Mouse (Mus musculus): ENCODE measurements around the gene Pdgfa. TPM values are rescaled to one million over a fixed set of nuclear protein-coding genes. Genes with fewer than 3 reads are reported as not detected.

The Pdgfa gene
- polyA plus RNA-seq, 1 experiment: 56.4 TPM

DNA sequence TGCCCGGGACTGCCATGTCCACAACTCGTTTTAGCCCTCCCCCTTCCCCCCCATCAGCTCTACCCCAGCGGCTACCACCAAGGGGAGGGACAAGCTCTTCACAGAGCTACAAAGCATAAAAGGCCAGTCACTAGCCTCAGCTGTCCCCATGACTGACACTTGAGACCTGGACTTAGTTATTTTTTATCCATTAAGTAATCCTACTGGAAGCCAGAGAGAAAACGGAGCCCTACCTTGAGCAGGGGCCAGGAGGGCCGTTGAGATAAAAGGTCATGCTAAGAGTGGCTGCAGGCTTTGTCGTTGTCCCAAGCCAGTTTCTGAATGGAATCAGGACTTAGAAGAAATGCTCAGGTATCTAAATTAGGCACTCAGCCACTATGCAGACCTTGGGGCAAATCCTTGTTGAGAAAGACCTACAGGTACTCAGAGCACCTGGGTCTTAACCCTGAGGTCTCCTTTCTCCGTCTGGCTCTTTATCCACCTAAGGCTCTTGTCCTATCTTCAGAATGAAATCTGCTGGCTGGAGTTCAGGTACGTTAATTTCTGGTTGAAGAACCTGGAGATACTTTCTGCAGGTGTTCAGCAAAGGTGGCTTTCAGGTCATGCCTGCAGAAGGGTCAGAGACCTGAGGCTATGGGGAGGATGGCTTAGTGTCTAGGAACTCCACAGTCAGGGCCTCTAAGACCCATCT is 60.6 kb downstream of the Pdgfa start:
- H3K79me2 ChIP-seq (ENCODE audit: control insufficient read depth, insufficient read depth): no peaks in the 10 kb centered on the region
- no peak overlapping the region for H3ac ChIP-seq (ENCODE audit: control insufficient read depth, insufficient read length, low read depth)
- H3K36me3 ChIP-seq (ENCODE audit: control insufficient read depth, insufficient read depth): no peaks in the 10 kb centered on the region
- no peak for TF ChIP-seq MYOG (IDR thresholded peaks at IDR 0.05; ENCODE audit: control insufficient read depth, extremely low read depth, insufficient read length)
- TF ChIP-seq CEBPB (IDR thresholded peaks at IDR 0.05; ENCODE audit: low read depth): no peak
- TF ChIP-seq MYOD1 (IDR thresholded peaks at IDR 0.05; ENCODE audit: control insufficient read depth, insufficient read length, low read depth): no peak
- no peak overlapping the region for H3K4me3 ChIP-seq (ENCODE audit: insufficient read depth, poor library complexity, severe bottlenecking)
- no peaks in the 10 kb centered on the region for H3K79me3 ChIP-seq (ENCODE audit: low read depth)
- no peaks in the 10 kb centered on the region for H3K27me3 ChIP-seq (ENCODE audit: control insufficient read depth, insufficient read depth, insufficient read length)

DNA sequence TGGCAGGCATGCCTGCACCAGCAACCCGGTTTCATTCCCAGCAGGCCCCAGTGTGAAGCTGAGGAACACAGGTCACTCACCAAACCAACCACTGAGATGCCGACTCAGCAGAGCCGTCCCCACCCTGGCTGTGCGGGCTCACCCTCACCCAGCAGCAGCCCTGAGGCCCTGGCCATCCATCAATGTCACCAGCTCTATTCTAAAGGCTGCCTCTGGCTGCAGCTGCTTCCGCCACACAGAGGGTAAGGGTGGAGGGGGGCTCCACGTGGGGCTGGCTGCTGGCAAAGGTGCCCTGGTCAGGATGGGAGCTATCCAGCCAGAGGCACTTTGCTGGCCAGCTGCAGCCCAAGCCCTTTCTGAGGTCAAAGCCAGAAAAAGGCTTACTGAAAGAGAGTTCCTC is 62.6 kb downstream of the Pdgfa start:
- no peaks in the 10 kb centered on the region for H3K79me2 ChIP-seq (ENCODE audit: control insufficient read depth, insufficient read depth)
- TF ChIP-seq FOSL1 (IDR thresholded peaks at IDR 0.05; ENCODE audit: insufficient read depth, low read length, poor library complexity, severe bottlenecking) (no peak), MAX (IDR thresholded peaks at IDR 0.05) (no peak), CTCF (IDR thresholded peaks at IDR 0.05; ENCODE audit: control insufficient read depth, insufficient read depth, insufficient read length) (no peak), MYOG (IDR thresholded peaks at IDR 0.05; ENCODE audit: control insufficient read depth, extremely low read depth, insufficient read length) (no peak), USF1 (IDR thresholded peaks at IDR 0.05; ENCODE audit: low read depth) (no peak), MYOD1 (IDR thresholded peaks at IDR 0.05; ENCODE audit: control insufficient read depth, insufficient read length, low read depth) (no peak), CEBPB (IDR thresholded peaks at IDR 0.05; ENCODE audit: low read depth) (no peak)
- H3K4me3 ChIP-seq (ENCODE audit: insufficient read depth, poor library complexity, severe bottlenecking): no peak overlapping the region

DNA sequence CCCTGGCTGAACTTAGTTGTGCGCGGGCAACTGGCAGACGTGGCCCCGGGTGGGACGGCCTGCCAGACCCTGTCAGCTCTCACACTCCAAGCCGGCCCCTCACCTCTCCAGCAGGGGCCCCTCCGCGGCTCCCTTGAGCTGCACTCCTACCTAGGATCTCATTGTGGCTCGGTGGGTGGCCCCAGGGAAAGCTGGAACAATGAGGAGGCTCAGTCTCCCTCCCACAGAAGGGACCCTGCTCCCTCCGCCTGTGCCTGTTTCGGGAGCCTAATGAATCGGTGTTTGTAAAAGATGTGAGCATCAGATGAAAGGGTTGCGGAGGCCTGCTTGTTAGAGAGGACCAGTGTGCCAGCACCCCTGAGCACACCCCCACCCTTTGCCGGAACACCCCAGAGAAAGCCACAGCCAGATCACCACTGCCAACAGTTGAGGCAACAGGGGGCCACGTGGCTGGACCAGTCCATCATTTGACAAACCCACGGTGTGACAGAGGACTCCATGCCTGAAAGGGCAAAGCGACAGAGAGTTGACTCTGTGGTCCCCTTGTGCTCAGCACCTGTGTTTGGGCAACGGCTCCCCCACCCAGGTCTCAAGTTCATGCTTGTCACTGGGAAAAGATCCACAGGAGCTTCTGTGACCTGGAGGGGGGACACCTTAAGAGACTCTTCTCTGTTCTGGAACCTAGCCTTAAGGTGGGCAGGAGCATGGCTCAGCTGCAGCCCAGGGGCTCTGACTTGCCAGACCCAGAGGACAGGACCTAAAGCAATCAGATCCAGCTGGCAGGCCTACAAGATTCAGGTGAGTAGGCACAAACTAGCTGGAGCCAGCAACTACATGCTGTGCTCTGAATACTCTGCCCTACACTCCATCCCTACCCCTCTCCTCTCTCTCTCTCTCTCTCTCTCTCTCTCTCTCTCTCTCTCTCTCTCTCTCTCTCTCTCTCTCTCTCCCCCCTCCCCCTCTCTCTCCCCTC is 64.4 kb downstream of the Pdgfa start:
- H3K4me3 ChIP-seq (ENCODE audit: insufficient read depth, poor library complexity, severe bottlenecking): no peak overlapping the region

More for the DNA sequence above, 62.6 kb downstream of the Pdgfa start:
- Histone ChIP-seq H3K79me3 (ENCODE audit: low read depth) (no peaks in the 10 kb centered on the region), H3K36me3 (ENCODE audit: control insufficient read depth, insufficient read depth) (no peaks in the 10 kb centered on the region), H3K27me3 (ENCODE audit: control insufficient read depth, insufficient read depth, insufficient read length) (no peaks in the 10 kb centered on the region), H3ac (ENCODE audit: control insufficient read depth, insufficient read length, low read depth) (no peak overlapping the region)

GRCm38 (mm10) chr5:138931836-138932235 is 65.3 kb downstream of the Pdgfa start:
- H3K4me3 ChIP-seq (ENCODE audit: insufficient read depth, poor library complexity, severe bottlenecking): no peak overlapping the region
- no peaks in the 10 kb centered on the region for H3K79me3 ChIP-seq (ENCODE audit: low read depth)
- no peak for TF ChIP-seq CTCF (IDR thresholded peaks at IDR 0.05; ENCODE audit: control insufficient read depth, insufficient read depth, insufficient read length)
- no peak for TF ChIP-seq USF1 (IDR thresholded peaks at IDR 0.05; ENCODE audit: low read depth)
- no peak for TF ChIP-seq MYOD1 (IDR thresholded peaks at IDR 0.05; ENCODE audit: control insufficient read depth, insufficient read length, low read depth)
- TF ChIP-seq MYOG (IDR thresholded peaks at IDR 0.05; ENCODE audit: control insufficient read depth, extremely low read depth, insufficient read length): no peak
- TF ChIP-seq FOSL1 (IDR thresholded peaks at IDR 0.05; ENCODE audit: insufficient read depth, low read length, poor library complexity, severe bottlenecking): no peak
- TF ChIP-seq CEBPB (IDR thresholded peaks at IDR 0.05; ENCODE audit: low read depth): no peak
- no peak for TF ChIP-seq MAX (IDR thresholded peaks at IDR 0.05)
- H3ac ChIP-seq (ENCODE audit: control insufficient read depth, insufficient read length, low read depth): no peak overlapping the region
- H3K27me3 ChIP-seq (ENCODE audit: control insufficient read depth, insufficient read depth, insufficient read length): no peaks in the 10 kb centered on the region
- H3K36me3 ChIP-seq (ENCODE audit: control insufficient read depth, insufficient read depth): no peaks in the 10 kb centered on the region
- H3K79me2 ChIP-seq (ENCODE audit: control insufficient read depth, insufficient read depth): no peaks in the 10 kb centered on the region

More for the DNA sequence above, 64.4 kb downstream of the Pdgfa start:
- no peaks in the 10 kb centered on the region for H3K27me3 ChIP-seq (ENCODE audit: control insufficient read depth, insufficient read depth, insufficient read length)
- H3K36me3 ChIP-seq (ENCODE audit: control insufficient read depth, insufficient read depth): no peaks in the 10 kb centered on the region
- H3ac ChIP-seq (ENCODE audit: control insufficient read depth, insufficient read length, low read depth): no peak overlapping the region
- no peaks in the 10 kb centered on the region for H3K79me3 ChIP-seq (ENCODE audit: low read depth)
- TF ChIP-seq MYOG (IDR thresholded peaks at IDR 0.05; ENCODE audit: control insufficient read depth, extremely low read depth, insufficient read length) (no peak), CEBPB (IDR thresholded peaks at IDR 0.05; ENCODE audit: low read depth) (no peak), MYOD1 (IDR thresholded peaks at IDR 0.05; ENCODE audit: control insufficient read depth, insufficient read length, low read depth) (no peak), USF1 (IDR thresholded peaks at IDR 0.05; ENCODE audit: low read depth) (no peak), CTCF (IDR thresholded peaks at IDR 0.05; ENCODE audit: control insufficient read depth, insufficient read depth, insufficient read length) (no peak), MAX (IDR thresholded peaks at IDR 0.05) (no peak), FOSL1 (IDR thresholded peaks at IDR 0.05; ENCODE audit: insufficient read depth, low read length, poor library complexity, severe bottlenecking) (no peak)
- H3K79me2 ChIP-seq (ENCODE audit: control insufficient read depth, insufficient read depth): no peaks in the 10 kb centered on the region

GRCm38 (mm10) chr5:138929879-138930507 is 67.2 kb downstream of the Pdgfa start:
- Histone ChIP-seq H3ac (ENCODE audit: control insufficient read depth, insufficient read length, low read depth) (no peak overlapping the region), H3K4me3 (ENCODE audit: insufficient read depth, poor library complexity, severe bottlenecking) (no peak overlapping the region), H3K36me3 (ENCODE audit: control insufficient read depth, insufficient read depth) (no peaks in the 10 kb centered on the region), H3K79me3 (ENCODE audit: low read depth) (no peaks in the 10 kb centered on the region), H3K79me2 (ENCODE audit: control insufficient read depth, insufficient read depth) (no peaks in the 10 kb centered on the region), H3K27me3 (ENCODE audit: control insufficient read depth, insufficient read depth, insufficient read length) (no peaks in the 10 kb centered on the region)
- no peak for TF ChIP-seq USF1 (IDR thresholded peaks at IDR 0.05; ENCODE audit: low read depth)
- no peak for TF ChIP-seq CTCF (IDR thresholded peaks at IDR 0.05; ENCODE audit: control insufficient read depth, insufficient read depth, insufficient read length)
- TF ChIP-seq CEBPB (IDR thresholded peaks at IDR 0.05; ENCODE audit: low read depth): no peak
- TF ChIP-seq MAX (IDR thresholded peaks at IDR 0.05): no peak
- TF ChIP-seq MYOD1 (IDR thresholded peaks at IDR 0.05; ENCODE audit: control insufficient read depth, insufficient read length, low read depth): no peak
- no peak for TF ChIP-seq MYOG (IDR thresholded peaks at IDR 0.05; ENCODE audit: control insufficient read depth, extremely low read depth, insufficient read length)
- no peak for TF ChIP-seq FOSL1 (IDR thresholded peaks at IDR 0.05; ENCODE audit: insufficient read depth, low read length, poor library complexity, severe bottlenecking)

Other genes with a start within 250 kb of the Pdgfa start
- 64.4 TPM for gene Fam20c, start 242.9 kb downstream of the Pdgfa start, polyA plus RNA-seq (2012; fragmentation: generic; extraction: Trizol)
- not detected for gene Gm5294, start 177.3 kb downstream of the Pdgfa start, polyA plus RNA-seq (2012; fragmentation: generic; extraction: Trizol)
- gene Prkar1b, start 152.6 kb upstream of the Pdgfa start, polyA plus RNA-seq (2012; fragmentation: generic; extraction: Trizol): 1.7 TPM
- gene Dnaaf5, start 152.9 kb upstream of the Pdgfa start, polyA plus RNA-seq (2012; fragmentation: generic; extraction: Trizol): 32.6 TPM
- 39.4 TPM for gene Sun1, start 203.3 kb upstream of the Pdgfa start, polyA plus RNA-seq (2012; fragmentation: generic; extraction: Trizol)

All from C2C12 (cell line).